Mouse (Mus musculus) midbrain, embryonic 14.5 days (tissue): ENCODE results near the gene Wdr24. TPM values are rescaled to one million over a fixed set of nuclear protein-coding genes. Genes with fewer than 3 reads are reported as not detected.

Source experiments
- ATAC-seq: fragments of 200-750 bp; cut with Nextera tagmentation; 2 replicates; pipeline ENCODE4 v1.8.0; 2017; ENCODE audit warnings: moderate number of reproducible peaks, moderate library complexity; ENCODE audit not compliant: low FRiP score, low TSS enrichment
- DNase-seq: peaks from one replicate; pipeline ENCODE4 v3.0.0-alpha.2; 2015
- H3K27ac ChIP-seq: fragments of 300-500 bp; sonication (generic); replicated peaks from 2 replicates; pipeline ENCODE4 v1.5.1; 2014; ENCODE audit warnings: mild to moderate bottlenecking, low read depth, low read length, moderate library complexity
- H3K27me3 ChIP-seq: fragments of 300-500 bp; sonication (generic); 2 replicates; pipeline ENCODE4 v1.6.1; 2014; ENCODE audit warnings: low read length, control low read depth, mixed read lengths; ENCODE audit not compliant: control insufficient read depth, insufficient read depth
- H3K36me3 ChIP-seq: fragments of 300-500 bp; sonication (generic); 2 replicates; pipeline ENCODE4 v1.6.1; 2014; ENCODE audit warnings: low read length, control low read depth; ENCODE audit not compliant: control insufficient read depth, insufficient read depth
- H3K4me1 ChIP-seq: fragments of 300-500 bp; sonication (generic); 2 replicates; pipeline ENCODE4 v1.6.1; 2014; ENCODE audit warnings: mild to moderate bottlenecking, antibody characterized with exemption, low read length, control low read depth; ENCODE audit not compliant: control insufficient read depth, insufficient read depth
- H3K4me2 ChIP-seq: fragments of 300-500 bp; sonication (generic); 2 replicates; pipeline ENCODE4 v1.6.1; 2014; ENCODE audit warnings: mild to moderate bottlenecking, low read length, moderate library complexity
- H3K4me3 ChIP-seq: fragments of 300-500 bp; sonication (generic); replicated peaks from 2 replicates; pipeline ENCODE4 v1.5.1; 2014; ENCODE audit warnings: low read depth, low read length
- H3K9ac ChIP-seq: fragments of 300-500 bp; sonication (generic); replicated peaks from 2 replicates; pipeline ENCODE4 v1.6.1; 2014; ENCODE audit warnings: mild to moderate bottlenecking, low read length, moderate library complexity
- H3K9me3 ChIP-seq: fragments of 300-500 bp; sonication (generic); 2 replicates; pipeline ENCODE4 v1.6.1; 2016; ENCODE audit warnings: low read length, control low read depth, mixed read lengths; ENCODE audit not compliant: control insufficient read depth
- WGBS: fragments of 180-500 bp; shearing (Covaris S2); extraction: QIAGEN DNeasy Blood & Tissue Kit; methylation state at CpG from one replicate; pipeline ENCODE4 v1.1.7; 2014; 5-methylcytosine and 5-hydroxymethylcytosine counted together
- polyA plus RNA-seq: library from polyadenylated mRNA; unstranded; fragments of >200 nt; fragmentation: Nextera tagmentation; extraction: Ambion mirVana; gene quantifications from 2 replicates; pipeline ENCODE4 v1.2.1, GENCODE M21; 2014

Wdr24 gene
- polyA plus RNA-seq, 1 experiment from 2014 or later, result 31.7 TPM

GRCm38 (mm10) chr17:25874148-25874720 lies 50.8 kb downstream of the Wdr24 start:
- peak overlapping the region; percentile 97 for H3K4me2 ChIP-seq
- H3K36me3 ChIP-seq, result peaks cover 16% of the 10 kb centered on the region
- H3K4me3 ChIP-seq, result peak overlapping the region; percentile 75
- H3K9me3 ChIP-seq, result no peaks in the 10 kb centered on the region
- ATAC-seq, result no peak
- peak overlapping the region; percentile 48 for H3K9ac ChIP-seq
- H3K4me1 ChIP-seq, result peaks cover 22% of the 10 kb centered on the region
- 6% methylated on average over 14 of the region's 14 CpGs for WGBS
- H3K27me3 ChIP-seq, result no peaks in the 10 kb centered on the region
- DNase-seq, result no peak
- peak overlapping the region; percentile 94 for H3K27ac ChIP-seq

DNA sequence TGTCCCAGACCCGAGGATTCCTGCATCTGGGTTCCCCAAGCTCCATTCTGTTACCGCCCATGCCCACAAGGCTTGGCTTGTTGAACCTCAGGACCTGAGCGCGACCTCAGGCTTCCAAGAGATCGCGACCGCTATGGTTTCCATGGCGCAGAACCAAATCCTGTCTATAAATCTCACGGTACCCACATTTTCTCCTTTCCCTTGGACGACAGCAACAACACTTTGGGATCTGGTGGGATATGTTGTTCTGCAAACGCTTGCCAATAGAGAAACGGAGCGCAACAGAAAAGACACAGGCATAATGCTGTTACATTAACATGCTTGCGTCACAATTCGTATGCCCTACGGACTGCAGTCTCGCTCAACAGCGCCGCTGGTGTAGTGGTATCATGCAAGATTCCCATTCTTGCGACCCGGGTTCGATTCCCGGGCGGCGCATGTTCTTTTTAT lies 51.3 kb downstream of the Wdr24 start, which contains the start of gene Mettl26:
Gene Mettl26 (plus strand): TSS at position 354 of the 450 bp plus-strand sequence.
- WGBS, result under 1% methylated on average over 25 of the region's 25 CpGs
- Histone ChIP-seq H3K4me3 (peak within 1 kb of the TSS; percentile 75), H3K27ac (peak within 1 kb of the TSS; percentile 94), H3K4me1 (peaks cover 23% of the 10 kb centered on the region), H3K9me3 (no peaks in the 10 kb centered on the region), H3K9ac (peak within 1 kb of the TSS; percentile 80), H3K27me3 (no peaks in the 10 kb centered on the region), H3K4me2 (peak within 1 kb of the TSS; percentile 97), H3K36me3 (peaks cover 17% of the 10 kb centered on the region)
- ATAC-seq (peak; percentile 79), DNase-seq (peak; percentile 97)

DNA sequence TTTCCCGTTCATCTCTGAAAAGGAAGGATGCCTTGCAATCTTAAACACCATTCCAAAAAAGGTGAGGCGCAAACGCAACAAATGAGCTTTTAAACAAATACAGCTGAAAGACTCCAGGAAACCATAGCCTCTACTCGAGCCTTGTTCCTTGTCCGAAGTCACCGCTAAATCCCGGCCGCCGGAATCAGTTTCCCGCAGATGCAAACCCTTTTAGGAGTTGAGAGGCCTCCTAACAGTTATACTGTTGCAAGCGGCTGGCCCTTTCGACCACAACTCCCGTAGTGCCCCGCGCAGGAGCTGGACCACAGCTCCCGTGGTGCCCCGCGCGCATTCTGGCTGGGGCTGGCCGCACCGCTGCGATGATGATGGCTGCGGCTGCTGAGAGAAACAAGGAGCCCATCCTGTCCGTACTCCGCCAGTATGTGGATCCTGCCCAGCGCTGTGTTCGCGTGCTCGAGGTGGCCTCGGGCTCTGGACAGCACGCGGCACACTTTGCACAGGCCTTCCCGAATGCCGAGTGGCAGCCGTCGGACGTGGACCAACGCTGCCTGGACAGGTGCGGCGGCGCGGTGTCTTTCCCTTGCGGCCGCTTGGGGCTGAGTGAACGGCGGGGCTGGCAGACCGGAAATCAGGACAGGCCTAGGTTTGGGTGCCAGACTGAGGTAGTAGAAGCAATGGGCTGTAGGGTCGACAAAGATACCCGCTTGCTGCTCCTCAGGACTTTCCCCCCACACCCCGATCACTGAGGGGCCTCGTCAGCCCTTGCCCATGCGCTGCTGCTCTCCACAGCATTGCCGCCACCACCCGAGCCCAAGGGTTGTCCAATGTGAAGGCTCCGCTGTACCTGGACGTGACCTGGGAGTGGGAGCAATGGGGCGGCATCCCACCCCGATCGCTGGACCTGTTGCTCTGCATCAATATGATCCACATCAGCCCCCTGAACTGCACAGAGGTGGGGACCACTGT lies 52.0 kb downstream of the Wdr24 start:
- under 1% methylated on average over 59 of the region's 59 CpGs for WGBS
- peak; percentile 89 for ATAC-seq
- Histone ChIP-seq H3K36me3 (peaks cover 21% of the 10 kb centered on the region), H3K27me3 (no peaks in the 10 kb centered on the region), H3K27ac (peak overlapping the region; percentile 94), H3K9ac (peak overlapping the region; percentile 80), H3K4me3 (peak overlapping the region; percentile 75), H3K4me2 (peak overlapping the region; percentile 97), H3K4me1 (peaks cover 29% of the 10 kb centered on the region), H3K9me3 (no peaks in the 10 kb centered on the region)
- peak; percentile 94 for DNase-seq

- no peaks in the 10 kb centered on the region for H3K9me3 ChIP-seq
- peak overlapping the region; percentile 80 for H3K9ac ChIP-seq
- peaks cover 21% of the 10 kb centered on the region for H3K36me3 ChIP-seq
- WGBS, result 56% methylated on average over 10 of the region's 10 CpGs
- H3K27me3 ChIP-seq, result no peaks in the 10 kb centered on the region
- peak overlapping the region; percentile 94; the same call in 1 of the 2 replicates for H3K27ac ChIP-seq
- no peak for ATAC-seq
- H3K4me2 ChIP-seq, result peak overlapping the region; percentile 97
- peak overlapping the region; percentile 75 for H3K4me3 ChIP-seq
- peaks cover 36% of the 10 kb centered on the region for H3K4me1 ChIP-seq
- no peak for DNase-seq
These were observed 53.0 kb downstream of the Wdr24 start for GRCm38 (mm10) chr17:25876347-25876915.

DNA sequence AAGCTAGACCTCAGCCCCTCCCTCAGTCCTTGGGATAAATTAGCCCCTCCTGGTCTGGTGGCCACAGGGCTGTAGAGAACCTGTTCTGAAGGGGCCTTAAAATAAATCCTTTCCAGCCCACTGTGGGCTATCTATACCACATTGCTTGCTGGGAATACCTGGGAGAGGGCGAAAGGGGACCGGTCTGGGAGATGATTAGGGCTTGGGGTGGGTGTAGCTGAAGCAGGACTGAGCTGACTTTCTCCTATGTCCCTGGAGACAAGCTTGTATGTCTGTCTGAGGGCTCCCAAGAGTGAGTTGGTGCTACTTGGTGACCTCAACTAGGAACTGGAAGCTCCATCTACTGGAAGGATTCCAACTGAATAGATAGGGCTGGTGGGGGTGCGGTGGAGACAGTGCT lies 53.6 kb downstream of the Wdr24 start:
- no peaks in the 10 kb centered on the region for H3K27me3 ChIP-seq
- H3K27ac ChIP-seq, result no peak overlapping the region
- H3K36me3 ChIP-seq, result peaks cover 25% of the 10 kb centered on the region
- 95% methylated on average over 3 of the region's 3 CpGs for WGBS
- H3K4me3 ChIP-seq, result no peak overlapping the region
- DNase-seq (no peak), ATAC-seq (no peak)
- H3K4me2 ChIP-seq, result peak overlapping the region; percentile 97; the same call in 1 of the 2 replicates
- peaks cover 38% of the 10 kb centered on the region for H3K4me1 ChIP-seq
- H3K9me3 ChIP-seq, result no peaks in the 10 kb centered on the region
- H3K9ac ChIP-seq, result no peak overlapping the region

- no peak overlapping the region for H3K27ac ChIP-seq
- H3K36me3 ChIP-seq, result peaks cover 33% of the 10 kb centered on the region
- ATAC-seq (no peak), DNase-seq (no peak)
- 0 out of 2 replicates have a peak overlapping the region, but pooled peaks have one; percentile 1 for H3K4me3 ChIP-seq
- H3K4me1 ChIP-seq, result peaks cover 42% of the 10 kb centered on the region
- 94% methylated on average over 32 of the region's 32 CpGs for WGBS
- H3K9ac ChIP-seq, result no peak overlapping the region
- H3K27me3 ChIP-seq, result no peaks in the 10 kb centered on the region
- no peaks in the 10 kb centered on the region for H3K9me3 ChIP-seq
- H3K4me2 ChIP-seq, result no peak overlapping the region
These were observed 54.5 kb downstream of the Wdr24 start for GRCm38 (mm10) chr17:25877741-25878610.
